Mouse (Mus musculus) forebrain, embryonic 10.5 days (tissue): ENCODE measurements at regions not wholly inside any gene's neighbourhood (a gene's known extent, or its start where the extent isn't known, plus 50 kb on each side); places are given as distances from the start of the nearest gene placed in this dataset.
A peak's percentile ranks its signal among the peaks of the same experiment; 100 is the strongest.

ENCODE experiments used
- DNase-seq: peaks from one replicate; pipeline ENCODE4 v3.0.0-alpha.2; 2017; ENCODE audit warnings: low spot score; ENCODE audit errors: extremely low spot score
- H3K27ac ChIP-seq: fragments of 300-500 bp; sonication (generic); 2 replicates; pipeline ENCODE4 v1.5.1; 2016; ENCODE audit warnings: mild to moderate bottlenecking
- H3K27me3 ChIP-seq: fragments of 300-500 bp; sonication (generic); 2 replicates; pipeline ENCODE4 v1.6.1; 2016; ENCODE audit warnings: mild to moderate bottlenecking; ENCODE audit not compliant: poor library complexity, severe bottlenecking
- H3K36me3 ChIP-seq: fragments of 300-500 bp; sonication (generic); replicated peaks from 2 replicates; pipeline ENCODE4 v1.6.1; 2016; ENCODE audit warnings: mild to moderate bottlenecking, moderate library complexity
- H3K4me1 ChIP-seq: fragments of 300-500 bp; sonication (generic); 2 replicates; pipeline ENCODE4 v1.6.1; 2016
- H3K4me3 ChIP-seq: fragments of 300-500 bp; sonication (generic); 2 replicates; pipeline ENCODE4 v1.5.1; 2016; ENCODE audit warnings: mild to moderate bottlenecking, moderate library complexity
- H3K9me3 ChIP-seq: fragments of 300-500 bp; sonication (generic); 2 replicates; pipeline ENCODE4 v1.6.1; 2016; ENCODE audit warnings: mild to moderate bottlenecking, moderate library complexity
- WGBS: fragments of 180-500 bp; shearing (Covaris S2); methylation state at CpG from one replicate; pipeline ENCODE4 v1.1.7; 2016; 5-methylcytosine and 5-hydroxymethylcytosine counted together

- Histone ChIP-seq H3K4me1 (peaks cover 10% of the 10 kb centered on the region), H3K27me3 (0 out of 2 replicates have a peak, but pooled peaks cover 6% of the 10 kb centered on the region), H3K27ac (no peak overlapping the region), H3K9me3 (no peaks in the 10 kb centered on the region), H3K4me3 (no peak overlapping the region), H3K36me3 (no peaks in the 10 kb centered on the region)
- no peak for DNase-seq
- WGBS, result 85% methylated on average over 2 of the region's 2 CpGs
These were observed 234.0 kb downstream of the CK137956 start for GRCm38 (mm10) chr4:127736781-127737180.

- Histone ChIP-seq H3K27ac (no peak overlapping the region), H3K4me1 (peaks cover 13% of the 10 kb centered on the region), H3K9me3 (no peaks in the 10 kb centered on the region), H3K4me3 (no peak overlapping the region), H3K27me3 (0 out of 2 replicates have a peak, but pooled peaks cover 6% of the 10 kb centered on the region), H3K36me3 (no peaks in the 10 kb centered on the region)
- 78% methylated on average over 5 of the region's 5 CpGs for WGBS
- DNase-seq, result no peak
These were observed 234.6 kb downstream of the CK137956 start for GRCm38 (mm10) chr4:127736151-127736550.

GRCm38 (mm10) chr4:127734641-127735040, 236.1 kb downstream of the CK137956 start:
- no peak for DNase-seq

GRCm38 (mm10) chr4:127718661-127719060, 252.1 kb downstream of the CK137956 start:
- Histone ChIP-seq H3K27me3 (no peaks in the 10 kb centered on the region), H3K4me1 (no peaks in the 10 kb centered on the region), H3K36me3 (no peaks in the 10 kb centered on the region), H3K27ac (no peak overlapping the region), H3K9me3 (no peaks in the 10 kb centered on the region), H3K4me3 (no peak overlapping the region)
- DNase-seq, result no peak
- 85% methylated on average over 5 of the region's 5 CpGs for WGBS

More at GRCm38 (mm10) chr4:127734641-127735040, 236.1 kb downstream of the CK137956 start:
- Histone ChIP-seq H3K27ac (no peak overlapping the region), H3K9me3 (no peaks in the 10 kb centered on the region), H3K4me1 (peaks cover 13% of the 10 kb centered on the region), H3K27me3 (0 out of 2 replicates have a peak, but pooled peaks cover 6% of the 10 kb centered on the region), H3K36me3 (no peaks in the 10 kb centered on the region), H3K4me3 (no peak overlapping the region)
- 46% methylated on average over 8 of the region's 8 CpGs for WGBS

- 90% methylated on average over 10 of the region's 10 CpGs for WGBS
- no peak for DNase-seq
- H3K4me1 ChIP-seq, result peaks cover 22% of the 10 kb centered on the region
- no peaks in the 10 kb centered on the region for H3K27me3 ChIP-seq
- H3K4me3 ChIP-seq, result no peak overlapping the region
- no peaks in the 10 kb centered on the region for H3K36me3 ChIP-seq
- 0 out of 2 replicates have a peak overlapping the region, but pooled peaks have one; percentile 8 for H3K27ac ChIP-seq
- no peaks in the 10 kb centered on the region for H3K9me3 ChIP-seq
These were observed 258.5 kb downstream of the CK137956 start for GRCm38 (mm10) chr4:127712274-127712673.

GRCm38 (mm10) chr4:127710816-127711215, 259.9 kb downstream of the CK137956 start:
- peak; percentile 8 for DNase-seq
- Histone ChIP-seq H3K27ac (0 out of 2 replicates have a peak overlapping the region, but pooled peaks have one; percentile 25), H3K4me1 (peaks cover 22% of the 10 kb centered on the region), H3K36me3 (no peaks in the 10 kb centered on the region), H3K4me3 (no peak overlapping the region), H3K9me3 (no peaks in the 10 kb centered on the region), H3K27me3 (no peaks in the 10 kb centered on the region)
- 82% methylated on average over 4 of the region's 4 CpGs for WGBS

- Histone ChIP-seq H3K36me3 (no peaks in the 10 kb centered on the region), H3K27me3 (no peaks in the 10 kb centered on the region), H3K4me1 (peaks cover 22% of the 10 kb centered on the region), H3K4me3 (no peak overlapping the region), H3K9me3 (no peaks in the 10 kb centered on the region), H3K27ac (no peak overlapping the region)
- peak; percentile 8 for DNase-seq
- WGBS, result 83% methylated on average over 6 of the region's 6 CpGs
These were observed 261.0 kb downstream of the CK137956 start for GRCm38 (mm10) chr4:127709746-127710145.

GRCm38 (mm10) chr4:127708186-127708585, 262.6 kb downstream of the CK137956 start:
- no peaks in the 10 kb centered on the region for H3K27me3 ChIP-seq
- no peak overlapping the region for H3K4me3 ChIP-seq
- DNase-seq, result no peak
- no peaks in the 10 kb centered on the region for H3K9me3 ChIP-seq
- no peaks in the 10 kb centered on the region for H3K36me3 ChIP-seq
- peaks cover 22% of the 10 kb centered on the region for H3K4me1 ChIP-seq
- H3K27ac ChIP-seq, result no peak overlapping the region
- 81% methylated on average over 3 of the region's 3 CpGs for WGBS

- Histone ChIP-seq H3K36me3 (no peaks in the 10 kb centered on the region), H3K4me1 (peaks cover 18% of the 10 kb centered on the region), H3K27ac (no peak overlapping the region), H3K4me3 (no peak overlapping the region), H3K9me3 (no peaks in the 10 kb centered on the region), H3K27me3 (no peaks in the 10 kb centered on the region)
- WGBS, result 82% methylated on average over 3 of the region's 3 CpGs
- DNase-seq, result no peak
These were observed 263.6 kb downstream of the CK137956 start for GRCm38 (mm10) chr4:127707126-127707525.

- DNase-seq, result no peak
- Histone ChIP-seq H3K4me1 (no peaks in the 10 kb centered on the region), H3K4me3 (no peak overlapping the region), H3K27ac (no peak overlapping the region), H3K9me3 (no peaks in the 10 kb centered on the region), H3K27me3 (no peaks in the 10 kb centered on the region), H3K36me3 (no peaks in the 10 kb centered on the region)
- WGBS, result 96% methylated on average over 11 of the region's 11 CpGs
These were observed 269.1 kb downstream of the CK137956 start for GRCm38 (mm10) chr4:127701651-127702050.

- Histone ChIP-seq H3K4me1 (peaks cover 13% of the 10 kb centered on the region), H3K9me3 (no peaks in the 10 kb centered on the region), H3K36me3 (no peaks in the 10 kb centered on the region), H3K27ac (no peak overlapping the region), H3K27me3 (no peaks in the 10 kb centered on the region), H3K4me3 (no peak overlapping the region)
- DNase-seq, result no peak
- WGBS, result 35% methylated on average over 4 of the region's 4 CpGs
These were observed 280.8 kb downstream of the CK137956 start for GRCm38 (mm10) chr4:127689986-127690385.

GRCm38 (mm10) chr4:127685021-127685420, 285.7 kb downstream of the CK137956 start:
- H3K27me3 ChIP-seq, result no peaks in the 10 kb centered on the region
- H3K9me3 ChIP-seq, result no peaks in the 10 kb centered on the region
- WGBS, result 83% methylated on average over 3 of the region's 3 CpGs
- H3K27ac ChIP-seq, result no peak overlapping the region
- no peaks in the 10 kb centered on the region for H3K36me3 ChIP-seq
- DNase-seq, result no peak
- H3K4me1 ChIP-seq, result peaks cover 5% of the 10 kb centered on the region
- no peak overlapping the region for H3K4me3 ChIP-seq

GRCm38 (mm10) chr4:127679391-127679790, 291.4 kb downstream of the CK137956 start:
- H3K27me3 ChIP-seq, result no peaks in the 10 kb centered on the region
- no peak for DNase-seq
- WGBS, result 61% methylated on average over 4 of the region's 4 CpGs
- 0 out of 2 replicates have a peak, but pooled peaks cover 3% of the 10 kb centered on the region for H3K4me1 ChIP-seq
- H3K4me3 ChIP-seq, result no peak overlapping the region
- no peak overlapping the region for H3K27ac ChIP-seq
- no peaks in the 10 kb centered on the region for H3K36me3 ChIP-seq
- no peaks in the 10 kb centered on the region for H3K9me3 ChIP-seq

GRCm38 (mm10) chr4:127678437-127678836, 292.3 kb downstream of the CK137956 start:
- Histone ChIP-seq H3K27ac (no peak overlapping the region), H3K9me3 (no peaks in the 10 kb centered on the region), H3K27me3 (no peaks in the 10 kb centered on the region), H3K4me1 (0 out of 2 replicates have a peak, but pooled peaks cover 3% of the 10 kb centered on the region), H3K36me3 (no peaks in the 10 kb centered on the region), H3K4me3 (no peak overlapping the region)
- 59% methylated on average over 5 of the region's 5 CpGs for WGBS
- DNase-seq, result no peak
